Mouse (Mus musculus): ENCODE measurements around the gene Dcp1b. TPM values are rescaled to one million over a fixed set of nuclear protein-coding genes. Genes with fewer than 3 reads are reported as not detected.
"Not testable (repeated sequence)": the region's sequence is repeated elsewhere in the genome, so short reads cannot be mapped to it uniquely, and the experiment has no call there.

Gene Dcp1b
- total and polyA plus RNA-seq, 2 experiments: 2.5 to 4.1 TPM

- H3K4me1 ChIP-seq (ENCODE audit: control insufficient read depth, insufficient read depth, low read length): no peaks in the 10 kb centered on the region
- no peak overlapping the region for H3K27ac ChIP-seq (replicated peaks; ENCODE audit: insufficient read depth, low read depth, low read length)
- H3K36me3 ChIP-seq (ENCODE audit: control insufficient read depth, insufficient read depth, low read length): peaks cover 2% of the 10 kb centered on the region; the same call in 1 of the 2 replicates
- H3K9ac ChIP-seq (ENCODE audit: low read depth, low read length): no peak overlapping the region
- H3K79me2 ChIP-seq (ENCODE audit: control insufficient read depth, insufficient read depth, low read length): no peaks in the 10 kb centered on the region
- WGBS: 92% methylated on average over 7 of the region's 7 CpGs
- H3K4me3 ChIP-seq (ENCODE audit: insufficient read depth, low read depth, low read length): no peak overlapping the region
- DNase-seq (ENCODE audit: extremely low read depth, low read depth, low spot score): no peak
- TF ChIP-seq CTCF (IDR thresholded peaks at IDR 0.05; ENCODE audit: low read depth, low read length): no peak
- TF ChIP-seq POLR2A (IDR thresholded peaks at IDR 0.05; ENCODE audit: extremely low read depth, insufficient read depth, low read length): no peak
- no peaks in the 10 kb centered on the region for H3K27me3 ChIP-seq (ENCODE audit: control insufficient read depth, insufficient read depth, low read length)
These were observed 29.2 kb downstream of the Dcp1b start for GRCm38 (mm10) chr6:119204286-119204685.

GRCm38 (mm10) chr6:119204915-119205314 lies 29.9 kb downstream of the Dcp1b start:
- Histone ChIP-seq H3K36me3 (ENCODE audit: control insufficient read depth, insufficient read depth, low read length) (peaks cover 2% of the 10 kb centered on the region; the same call in 1 of the 2 replicates), H3K79me2 (ENCODE audit: control insufficient read depth, insufficient read depth, low read length) (no peaks in the 10 kb centered on the region), H3K4me1 (ENCODE audit: control insufficient read depth, insufficient read depth, low read length) (no peaks in the 10 kb centered on the region), H3K9ac (ENCODE audit: low read depth, low read length) (no peak overlapping the region), H3K27me3 (ENCODE audit: control insufficient read depth, insufficient read depth, low read length) (no peaks in the 10 kb centered on the region), H3K27ac (replicated peaks; ENCODE audit: insufficient read depth, low read depth, low read length) (no peak overlapping the region), H3K4me3 (ENCODE audit: insufficient read depth, low read depth, low read length) (no peak overlapping the region)
- 97% methylated on average over 3 of the region's 3 CpGs for WGBS
- TF ChIP-seq POLR2A (IDR thresholded peaks at IDR 0.05; ENCODE audit: extremely low read depth, insufficient read depth, low read length) (no peak), CTCF (IDR thresholded peaks at IDR 0.05; ENCODE audit: low read depth, low read length) (no peak)
- DNase-seq (ENCODE audit: extremely low read depth, low read depth, low spot score): no peak

- not testable (repeated sequence) for H3K27me3 ChIP-seq (ENCODE audit: control insufficient read depth, insufficient read depth, low read length); H3K4me3 ChIP-seq (ENCODE audit: insufficient read depth, low read depth, low read length); H3K4me1 ChIP-seq (ENCODE audit: control insufficient read depth, insufficient read depth, low read length); H3K36me3 ChIP-seq (ENCODE audit: control insufficient read depth, insufficient read depth, low read length); DNase-seq (ENCODE audit: extremely low read depth, low read depth, low spot score); H3K9ac ChIP-seq (ENCODE audit: low read depth, low read length); H3K27ac ChIP-seq (replicated peaks; ENCODE audit: insufficient read depth, low read depth, low read length); H3K79me2 ChIP-seq (ENCODE audit: control insufficient read depth, insufficient read depth, low read length)
- WGBS: 94% methylated on average over 7 of the region's 7 CpGs
These were observed 31.0 kb downstream of the Dcp1b start for GRCm38 (mm10) chr6:119206006-119206405.

GRCm38 (mm10) chr6:119213375-119213774 lies 38.3 kb downstream of the Dcp1b start:
- H3K79me2 ChIP-seq (ENCODE audit: control insufficient read depth, insufficient read depth, low read length): no peaks in the 10 kb centered on the region
- peaks cover 11% of the 10 kb centered on the region for H3K36me3 ChIP-seq (ENCODE audit: control insufficient read depth, insufficient read depth, low read length)
- no peak overlapping the region for H3K4me3 ChIP-seq (ENCODE audit: insufficient read depth, low read depth, low read length)
- no peaks in the 10 kb centered on the region for H3K27me3 ChIP-seq (ENCODE audit: control insufficient read depth, insufficient read depth, low read length)
- 87% methylated on average over 5 of the region's 5 CpGs for whole genome bisulfite sequencing
- TF ChIP-seq CTCF (IDR thresholded peaks at IDR 0.05; ENCODE audit: low read depth, low read length): no peak
- no peak for TF ChIP-seq POLR2A (IDR thresholded peaks at IDR 0.05; ENCODE audit: extremely low read depth, insufficient read depth, low read length)
- no peaks in the 10 kb centered on the region for H3K4me1 ChIP-seq (ENCODE audit: control insufficient read depth, insufficient read depth, low read length)
- DNase-seq (ENCODE audit: extremely low read depth, low read depth, low spot score): no peak
- no peak overlapping the region for H3K9ac ChIP-seq (ENCODE audit: low read depth, low read length)
- no peak overlapping the region for H3K27ac ChIP-seq (replicated peaks; ENCODE audit: insufficient read depth, low read depth, low read length)

GRCm38 (mm10) chr6:119214190-119214589 lies 39.1 kb downstream of the Dcp1b start:
- no peak overlapping the region for H3K27ac ChIP-seq (replicated peaks; ENCODE audit: insufficient read depth, low read depth, low read length)
- no peak for TF ChIP-seq CTCF (IDR thresholded peaks at IDR 0.05; ENCODE audit: low read depth, low read length)
- no peak for TF ChIP-seq POLR2A (IDR thresholded peaks at IDR 0.05; ENCODE audit: extremely low read depth, insufficient read depth, low read length)
- H3K36me3 ChIP-seq (ENCODE audit: control insufficient read depth, insufficient read depth, low read length): peaks cover 11% of the 10 kb centered on the region
- no peaks in the 10 kb centered on the region for H3K4me1 ChIP-seq (ENCODE audit: control insufficient read depth, insufficient read depth, low read length)
- no peak overlapping the region for H3K4me3 ChIP-seq (ENCODE audit: insufficient read depth, low read depth, low read length)
- no peaks in the 10 kb centered on the region for H3K27me3 ChIP-seq (ENCODE audit: control insufficient read depth, insufficient read depth, low read length)
- no peaks in the 10 kb centered on the region for H3K79me2 ChIP-seq (ENCODE audit: control insufficient read depth, insufficient read depth, low read length)
- WGBS: 86% methylated on average over 6 of the region's 6 CpGs
- H3K9ac ChIP-seq (ENCODE audit: low read depth, low read length): no peak overlapping the region
- DNase-seq (ENCODE audit: extremely low read depth, low read depth, low spot score): no peak

GRCm38 (mm10) chr6:119215040-119215613 lies 40.1 kb downstream of the Dcp1b start:
- Histone ChIP-seq H3K4me3 (ENCODE audit: insufficient read depth, low read depth, low read length) (no peak overlapping the region), H3K36me3 (ENCODE audit: control insufficient read depth, insufficient read depth, low read length) (peaks cover 11% of the 10 kb centered on the region), H3K9ac (ENCODE audit: low read depth, low read length) (no peak overlapping the region), H3K4me1 (ENCODE audit: control insufficient read depth, insufficient read depth, low read length) (no peaks in the 10 kb centered on the region), H3K27ac (replicated peaks; ENCODE audit: insufficient read depth, low read depth, low read length) (no peak overlapping the region), H3K79me2 (ENCODE audit: control insufficient read depth, insufficient read depth, low read length) (no peaks in the 10 kb centered on the region), H3K27me3 (ENCODE audit: control insufficient read depth, insufficient read depth, low read length) (no peaks in the 10 kb centered on the region)
- no peak for DNase-seq (ENCODE audit: extremely low read depth, low read depth, low spot score)
- WGBS: 94% methylated on average over 10 of the region's 10 CpGs
- no peak for TF ChIP-seq CTCF (IDR thresholded peaks at IDR 0.05; ENCODE audit: low read depth, low read length)
- TF ChIP-seq POLR2A (IDR thresholded peaks at IDR 0.05; ENCODE audit: extremely low read depth, insufficient read depth, low read length): no peak
